Mouse (Mus musculus) hindbrain, postnatal 0 days (tissue): ENCODE data around the gene Strn4. TPM values are rescaled to one million over a fixed set of nuclear protein-coding genes. Genes with fewer than 3 reads are reported as not detected.

Experiments
- ATAC-seq: fragments of 200-750 bp; cut with Nextera tagmentation; 2 replicates; pipeline ENCODE4 v1.8.0; 2017; ENCODE audit warnings: mild to moderate bottlenecking, moderate TSS enrichment, moderate library complexity
- DNase-seq: peaks from one replicate; pipeline ENCODE4 v3.0.0-alpha.2; 2015; ENCODE audit warnings: low spot score
- H3K27ac ChIP-seq: fragments of 300-500 bp; sonication (generic); 2 replicates; pipeline ENCODE4 v1.5.1; 2014; ENCODE audit warnings: mild to moderate bottlenecking
- H3K27me3 ChIP-seq: fragments of 300-500 bp; sonication (generic); 2 replicates; pipeline ENCODE4 v1.6.1; 2014; ENCODE audit warnings: low read length, mixed read lengths; ENCODE audit not compliant: insufficient read depth
- H3K36me3 ChIP-seq: fragments of 300-500 bp; sonication (generic); 2 replicates; pipeline ENCODE4 v1.6.1; 2014; ENCODE audit warnings: low read length, mixed read lengths; ENCODE audit not compliant: insufficient read depth
- H3K4me1 ChIP-seq: fragments of 300-500 bp; sonication (generic); 2 replicates; pipeline ENCODE4 v1.6.1; 2014; ENCODE audit warnings: antibody characterized with exemption, low read length, mixed read lengths; ENCODE audit not compliant: insufficient read depth
- H3K4me2 ChIP-seq: fragments of 300-500 bp; sonication (generic); 2 replicates; pipeline ENCODE4 v1.6.1; 2014; ENCODE audit warnings: low read depth, mild to moderate bottlenecking, low read length, moderate library complexity, mixed read lengths
- H3K4me3 ChIP-seq: fragments of 300-500 bp; sonication (generic); 2 replicates; pipeline ENCODE4 v1.5.1; 2014; ENCODE audit warnings: low read length
- H3K9ac ChIP-seq: fragments of 300-500 bp; sonication (generic); replicated peaks from 2 replicates; pipeline ENCODE4 v1.6.1; 2014; ENCODE audit warnings: mild to moderate bottlenecking, low read length, moderate library complexity, mixed read lengths
- H3K9me3 ChIP-seq: fragments of 300-500 bp; sonication (generic); 2 replicates; pipeline ENCODE4 v1.6.1; 2016; ENCODE audit warnings: low read length, mixed read lengths
- CTCF ChIP-seq: IDR thresholded peaks from 2 replicates; pipeline ENCODE4 v1.5.1; 2016; ENCODE audit warnings: antibody characterized with exemption, control low read depth, low read depth
- WGBS: fragments of 180-500 bp; shearing (Covaris S2); extraction: QIAGEN DNeasy Blood & Tissue Kit; methylation state at CpG from one replicate; pipeline ENCODE4 v1.1.7; 2014; 5-methylcytosine and 5-hydroxymethylcytosine counted together
- polyA plus RNA-seq: library from polyadenylated mRNA; unstranded; fragments of >200 nt; fragmentation: Nextera tagmentation; extraction: Ambion mirVana; gene quantifications from 2 replicates; pipeline ENCODE4 v1.2.1, GENCODE M21; 2015
- total RNA-seq: library from RNA; depleted of rRNA; stranded (reverse); fragments of >200 nt; gene quantifications from 2 replicates; pipeline ENCODE4 v1.2.3, GENCODE M21; 2014

The Strn4 gene
- total and polyA plus RNA-seq, 2 experiments from 2014 or later = 141 to 234 TPM

GRCm38 (mm10) chr7:16781816-16782554, 33.7 kb upstream of the Strn4 start:
- H3K36me3 ChIP-seq = no peaks in the 10 kb centered on the region
- peak overlapping the region; percentile 54 for H3K4me3 ChIP-seq
- WGBS = under 1% methylated on average over 60 of the region's 60 CpGs
- TF ChIP-seq CTCF = no peak
- peak overlapping the region; percentile 44 for H3K9ac ChIP-seq
- H3K9me3 ChIP-seq = no peaks in the 10 kb centered on the region
- no peaks in the 10 kb centered on the region for H3K27me3 ChIP-seq
- peak; percentile 41; the same call in 1 of the 2 replicates for ATAC-seq
- peak overlapping the region; percentile 99 for H3K4me2 ChIP-seq
- peak; percentile 28 for DNase-seq
- H3K4me1 ChIP-seq = no peaks in the 10 kb centered on the region
- 0 out of 2 replicates have a peak overlapping the region, but pooled peaks have one; percentile 4 for H3K27ac ChIP-seq

GRCm38 (mm10) chr7:16782555-16783125, 33.0 kb upstream of the Strn4 start:
- 14% methylated on average over 11 of the region's 11 CpGs for WGBS
- no peaks in the 10 kb centered on the region for H3K27me3 ChIP-seq
- no peaks in the 10 kb centered on the region for H3K9me3 ChIP-seq
- H3K36me3 ChIP-seq = no peaks in the 10 kb centered on the region
- H3K9ac ChIP-seq = peak overlapping the region; percentile 44
- H3K4me1 ChIP-seq = no peaks in the 10 kb centered on the region
- ATAC-seq (no peak), DNase-seq (no peak)
- peak overlapping the region; percentile 54 for H3K4me3 ChIP-seq
- H3K27ac ChIP-seq = 0 out of 2 replicates have a peak overlapping the region, but pooled peaks have one; percentile 4
- peak overlapping the region; percentile 99 for H3K4me2 ChIP-seq
- no peak for TF ChIP-seq CTCF

- Histone ChIP-seq H3K4me2 (peak overlapping the region; percentile 99), H3K4me1 (no peaks in the 10 kb centered on the region), H3K4me3 (no peak overlapping the region), H3K9me3 (no peaks in the 10 kb centered on the region), H3K36me3 (no peaks in the 10 kb centered on the region), H3K9ac (no peak overlapping the region), H3K27ac (no peak overlapping the region), H3K27me3 (no peaks in the 10 kb centered on the region)
- DNase-seq (no peak), ATAC-seq (no peak)
- no peak for TF ChIP-seq CTCF
- 42% methylated on average over 10 of the region's 10 CpGs for WGBS
These were observed 32.4 kb upstream of the Strn4 start for GRCm38 (mm10) chr7:16783224-16783688.

GRCm38 (mm10) chr7:16783758-16784415, 31.8 kb upstream of the Strn4 start:
- no peaks in the 10 kb centered on the region for H3K27me3 ChIP-seq
- no peaks in the 10 kb centered on the region for H3K9me3 ChIP-seq
- no peak overlapping the region for H3K9ac ChIP-seq
- H3K4me2 ChIP-seq = peak overlapping the region; percentile 99
- WGBS = 39% methylated on average over 17 of the region's 17 CpGs
- peak; percentile 12 for DNase-seq
- no peak for ATAC-seq
- H3K36me3 ChIP-seq = no peaks in the 10 kb centered on the region
- no peaks in the 10 kb centered on the region for H3K4me1 ChIP-seq
- TF ChIP-seq CTCF = no peak
- no peak overlapping the region for H3K4me3 ChIP-seq
- no peak overlapping the region for H3K27ac ChIP-seq

- no peaks in the 10 kb centered on the region for H3K4me1 ChIP-seq
- WGBS = 57% methylated on average over 10 of the region's 10 CpGs
- H3K4me3 ChIP-seq = no peak overlapping the region
- H3K27me3 ChIP-seq = no peaks in the 10 kb centered on the region
- H3K9me3 ChIP-seq = no peaks in the 10 kb centered on the region
- H3K4me2 ChIP-seq = peak overlapping the region; percentile 99; the same call in 1 of the 2 replicates
- H3K27ac ChIP-seq = no peak overlapping the region
- no peak for ATAC-seq
- H3K36me3 ChIP-seq = no peaks in the 10 kb centered on the region
- no peak overlapping the region for H3K9ac ChIP-seq
- DNase-seq = no peak
- TF ChIP-seq CTCF = no peak
These were observed 31.2 kb upstream of the Strn4 start for GRCm38 (mm10) chr7:16784498-16784976.

- H3K9me3 ChIP-seq = no peaks in the 10 kb centered on the region
- H3K4me2 ChIP-seq = no peak overlapping the region
- ATAC-seq (no peak), DNase-seq (no peak)
- no peak for TF ChIP-seq CTCF
- H3K27ac ChIP-seq = no peak overlapping the region
- no peak overlapping the region for H3K4me3 ChIP-seq
- no peaks in the 10 kb centered on the region for H3K36me3 ChIP-seq
- no peaks in the 10 kb centered on the region for H3K4me1 ChIP-seq
- WGBS = 80% methylated on average over 8 of the region's 8 CpGs
- no peak overlapping the region for H3K9ac ChIP-seq
- no peaks in the 10 kb centered on the region for H3K27me3 ChIP-seq
These were observed 30.1 kb upstream of the Strn4 start for GRCm38 (mm10) chr7:16785541-16786083.
